Mouse (Mus musculus): Measurements from ENCODE around the gene Gm13272. TPM values are rescaled to one million over a fixed set of nuclear protein-coding genes. Genes with fewer than 3 reads are reported as not detected.
A peak's percentile ranks its signal among the peaks of the same experiment; 100 is the strongest.
"Not testable (repeated sequence)": the region's sequence is repeated elsewhere in the genome, so short reads cannot be mapped to it uniquely, and the experiment has no call there.

Gene Gm13272
- not detected in 2 replicates for polyA plus RNA-seq (2015; fragmentation: Nextera tagmentation; extraction: Ambion mirVana)

- WGBS (ENCODE audit: insufficient replicate concordance): no CpG with 5 or more reads among the region's 29 CpGs
- ATAC-seq (ENCODE audit: low read depth); H3K4me3 ChIP-seq (ENCODE audit: low read depth, low read length); H3K4me2 ChIP-seq (ENCODE audit: low read depth, low read length); H3K36me3 ChIP-seq (ENCODE audit: control insufficient read depth, insufficient read depth); H3K9me3 ChIP-seq (replicated peaks; ENCODE audit: control insufficient read depth, low read length); H3K27ac ChIP-seq (ENCODE audit: low read length); H3K4me1 ChIP-seq (ENCODE audit: control insufficient read depth, low read depth, low read length); H3K27me3 ChIP-seq (ENCODE audit: control insufficient read depth, insufficient read depth, low read depth, low read length); H3K9ac ChIP-seq (ENCODE audit: low read depth, low read length): not testable (repeated sequence)
Observed at GRCm38 (mm10) chr4:88779550-88779949, at the start of gene Gm13272. Gm13272 (plus strand) TSS chr4:88779850.

DNA sequence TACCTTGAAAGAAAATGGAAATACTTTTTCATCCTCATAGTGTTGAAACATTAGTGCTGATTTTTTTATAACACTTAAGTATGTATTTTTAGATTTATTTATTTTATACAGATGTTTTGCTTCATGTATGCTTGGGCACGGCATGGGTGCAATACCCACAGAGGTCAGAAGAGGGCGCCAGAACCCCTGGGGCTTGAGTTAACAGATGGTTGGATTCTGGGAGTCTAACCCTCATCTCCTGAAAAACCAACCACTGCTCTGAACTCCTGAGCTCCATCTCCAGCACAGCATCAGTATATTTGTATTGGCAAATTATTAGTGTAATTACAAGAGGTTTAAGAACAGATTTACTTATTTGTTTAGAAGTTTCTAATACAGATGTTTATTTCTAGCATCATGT, 41.2 kb upstream of the Gm13272 start:
- Histone ChIP-seq H3K27me3 (ENCODE audit: control insufficient read depth, insufficient read depth, low read depth, low read length) (0 out of 2 replicates have a peak, but pooled peaks cover 2% of the 10 kb centered on the region), H3K9ac (ENCODE audit: low read depth, low read length) (no peak overlapping the region), H3K4me2 (ENCODE audit: low read depth, low read length) (no peak overlapping the region), H3K36me3 (ENCODE audit: control insufficient read depth, insufficient read depth) (no peaks in the 10 kb centered on the region), H3K4me1 (ENCODE audit: control insufficient read depth, low read depth, low read length) (no peaks in the 10 kb centered on the region), H3K4me3 (ENCODE audit: low read depth, low read length) (no peak overlapping the region), H3K27ac (ENCODE audit: low read length) (no peak overlapping the region), H3K9me3 (replicated peaks; ENCODE audit: control insufficient read depth, low read length) (no peaks in the 10 kb centered on the region)
- ATAC-seq (ENCODE audit: low read depth): no peak
- 0% methylated on average over 2 of the region's 2 CpGs for WGBS (ENCODE audit: insufficient replicate concordance)

DNA sequence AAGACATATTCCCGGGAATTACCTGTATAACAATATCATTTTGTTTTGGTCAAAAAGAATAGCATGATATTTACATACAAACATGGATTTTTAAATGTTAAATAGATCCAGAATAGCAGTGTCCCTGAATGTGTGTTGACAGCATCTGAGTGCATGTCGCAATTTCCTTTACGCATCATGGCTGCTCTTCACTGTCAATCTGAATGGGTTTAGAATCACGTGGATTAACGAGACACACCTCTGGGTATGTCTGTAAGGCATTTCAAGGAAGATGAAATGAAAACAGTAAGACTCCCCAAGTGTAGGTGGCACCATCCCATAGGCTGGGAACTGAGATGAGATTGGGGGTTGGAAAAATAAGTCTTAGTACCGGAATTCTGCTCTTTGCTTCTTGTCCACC, 40.6 kb upstream of the Gm13272 start:
- H3K9me3 ChIP-seq (replicated peaks; ENCODE audit: control insufficient read depth, low read length): no peaks in the 10 kb centered on the region
- WGBS (ENCODE audit: insufficient replicate concordance): 62% methylated on average over 6 of the region's 6 CpGs
- H3K9ac ChIP-seq (ENCODE audit: low read depth, low read length): no peak overlapping the region
- no peak overlapping the region for H3K4me2 ChIP-seq (ENCODE audit: low read depth, low read length)
- no peaks in the 10 kb centered on the region for H3K36me3 ChIP-seq (ENCODE audit: control insufficient read depth, insufficient read depth)
- 0 out of 2 replicates have a peak, but pooled peaks cover 2% of the 10 kb centered on the region for H3K27me3 ChIP-seq (ENCODE audit: control insufficient read depth, insufficient read depth, low read depth, low read length)
- no peaks in the 10 kb centered on the region for H3K4me1 ChIP-seq (ENCODE audit: control insufficient read depth, low read depth, low read length)
- ATAC-seq (ENCODE audit: low read depth): no peak
- no peak overlapping the region for H3K4me3 ChIP-seq (ENCODE audit: low read depth, low read length)
- H3K27ac ChIP-seq (ENCODE audit: low read length): no peak overlapping the region

GRCm38 (mm10) chr4:88741426-88741825, 38.2 kb upstream of the Gm13272 start:
- Histone ChIP-seq H3K4me1 (ENCODE audit: control insufficient read depth, low read depth, low read length) (no peaks in the 10 kb centered on the region), H3K27ac (ENCODE audit: low read length) (no peak overlapping the region), H3K36me3 (ENCODE audit: control insufficient read depth, insufficient read depth) (no peaks in the 10 kb centered on the region), H3K4me3 (ENCODE audit: low read depth, low read length) (no peak overlapping the region), H3K4me2 (ENCODE audit: low read depth, low read length) (no peak overlapping the region), H3K9ac (ENCODE audit: low read depth, low read length) (no peak overlapping the region), H3K9me3 (replicated peaks; ENCODE audit: control insufficient read depth, low read length) (no peaks in the 10 kb centered on the region), H3K27me3 (ENCODE audit: control insufficient read depth, insufficient read depth, low read depth, low read length) (0 out of 2 replicates have a peak, but pooled peaks cover 1% of the 10 kb centered on the region)
- 27% methylated on average over 4 of the region's 4 CpGs for WGBS (ENCODE audit: insufficient replicate concordance)
- ATAC-seq (ENCODE audit: low read depth): no peak

GRCm38 (mm10) chr4:88742771-88743371, 36.8 kb upstream of the Gm13272 start:
- WGBS (ENCODE audit: insufficient replicate concordance): 42% methylated on average over 7 of the region's 7 CpGs
- Histone ChIP-seq H3K9me3 (replicated peaks; ENCODE audit: control insufficient read depth, low read length) (no peaks in the 10 kb centered on the region), H3K9ac (ENCODE audit: low read depth, low read length) (no peak overlapping the region), H3K4me3 (ENCODE audit: low read depth, low read length) (no peak overlapping the region), H3K27me3 (ENCODE audit: control insufficient read depth, insufficient read depth, low read depth, low read length) (no peaks in the 10 kb centered on the region), H3K36me3 (ENCODE audit: control insufficient read depth, insufficient read depth) (no peaks in the 10 kb centered on the region), H3K27ac (ENCODE audit: low read length) (no peak overlapping the region), H3K4me2 (ENCODE audit: low read depth, low read length) (no peak overlapping the region), H3K4me1 (ENCODE audit: control insufficient read depth, low read depth, low read length) (no peaks in the 10 kb centered on the region)
- no peak for ATAC-seq (ENCODE audit: low read depth)

GRCm38 (mm10) chr4:88744207-88744606, 35.4 kb upstream of the Gm13272 start:
- Histone ChIP-seq H3K27ac (ENCODE audit: low read length) (no peak overlapping the region), H3K36me3 (ENCODE audit: control insufficient read depth, insufficient read depth) (no peaks in the 10 kb centered on the region), H3K9me3 (replicated peaks; ENCODE audit: control insufficient read depth, low read length) (no peaks in the 10 kb centered on the region), H3K27me3 (ENCODE audit: control insufficient read depth, insufficient read depth, low read depth, low read length) (no peaks in the 10 kb centered on the region), H3K4me2 (ENCODE audit: low read depth, low read length) (no peak overlapping the region), H3K4me1 (ENCODE audit: control insufficient read depth, low read depth, low read length) (no peaks in the 10 kb centered on the region), H3K4me3 (ENCODE audit: low read depth, low read length) (no peak overlapping the region), H3K9ac (ENCODE audit: low read depth, low read length) (no peak overlapping the region)
- no peak for ATAC-seq (ENCODE audit: low read depth)
- WGBS (ENCODE audit: insufficient replicate concordance): 36% methylated on average over 3 of the region's 3 CpGs

GRCm38 (mm10) chr4:88749926-88750325, 29.7 kb upstream of the Gm13272 start:
- 51% methylated on average over 6 of the region's 6 CpGs for WGBS (ENCODE audit: insufficient replicate concordance)
- no peak overlapping the region for H3K4me3 ChIP-seq (ENCODE audit: low read depth, low read length)
- H3K9ac ChIP-seq (ENCODE audit: low read depth, low read length): no peak overlapping the region
- no peak overlapping the region for H3K27ac ChIP-seq (ENCODE audit: low read length)
- no peaks in the 10 kb centered on the region for H3K27me3 ChIP-seq (ENCODE audit: control insufficient read depth, insufficient read depth, low read depth, low read length)
- H3K36me3 ChIP-seq (ENCODE audit: control insufficient read depth, insufficient read depth): no peaks in the 10 kb centered on the region
- ATAC-seq (ENCODE audit: low read depth): no peak
- H3K4me1 ChIP-seq (ENCODE audit: control insufficient read depth, low read depth, low read length): no peaks in the 10 kb centered on the region
- H3K4me2 ChIP-seq (ENCODE audit: low read depth, low read length): no peak overlapping the region
- H3K9me3 ChIP-seq (replicated peaks; ENCODE audit: control insufficient read depth, low read length): no peaks in the 10 kb centered on the region

GRCm38 (mm10) chr4:88754818-88755340, 24.8 kb upstream of the Gm13272 start, which contains the start of gene Gm13271:
Gm13271 (plus strand) TSS chr4:88754868.
- WGBS (ENCODE audit: insufficient replicate concordance): 67% methylated on average over 14 of the region's 15 CpGs
- not testable (repeated sequence) for ATAC-seq (ENCODE audit: low read depth); H3K27ac ChIP-seq (ENCODE audit: low read length); H3K4me1 ChIP-seq (ENCODE audit: control insufficient read depth, low read depth, low read length); H3K9me3 ChIP-seq (replicated peaks; ENCODE audit: control insufficient read depth, low read length); H3K4me2 ChIP-seq (ENCODE audit: low read depth, low read length); H3K9ac ChIP-seq (ENCODE audit: low read depth, low read length); H3K36me3 ChIP-seq (ENCODE audit: control insufficient read depth, insufficient read depth); H3K27me3 ChIP-seq (ENCODE audit: control insufficient read depth, insufficient read depth, low read depth, low read length); H3K4me3 ChIP-seq (ENCODE audit: low read depth, low read length)

GRCm38 (mm10) chr4:88756581-88757513, 22.8 kb upstream of the Gm13272 start:
- Histone ChIP-seq H3K9ac (ENCODE audit: low read depth, low read length) (peak overlapping the region; percentile 65), H3K4me2 (ENCODE audit: low read depth, low read length) (peak overlapping the region; percentile 84), H3K27ac (ENCODE audit: low read length) (peak overlapping the region; percentile 84), H3K4me3 (ENCODE audit: low read depth, low read length) (peak overlapping the region; percentile 66)
- WGBS (ENCODE audit: insufficient replicate concordance): 10% methylated on average over 28 of the region's 31 CpGs
- H3K36me3 ChIP-seq (ENCODE audit: control insufficient read depth, insufficient read depth); H3K4me1 ChIP-seq (ENCODE audit: control insufficient read depth, low read depth, low read length); ATAC-seq (ENCODE audit: low read depth); H3K9me3 ChIP-seq (replicated peaks; ENCODE audit: control insufficient read depth, low read length); H3K27me3 ChIP-seq (ENCODE audit: control insufficient read depth, insufficient read depth, low read depth, low read length): not testable (repeated sequence)
